Mouse (Mus musculus): ENCODE measurements around the gene Thoc6. TPM values are rescaled to one million over a fixed set of nuclear protein-coding genes. Genes with fewer than 3 reads are reported as not detected.

The Thoc6 gene
- polyA plus RNA-seq, 1 experiment from 2014 or later = 70.9 TPM

- 4% methylated on average over 3 of the region's 3 CpGs for WGBS
- peak overlapping the region; percentile 12; the same call in 1 of the 2 replicates for H3K4me3 ChIP-seq
- DNase-seq (ENCODE audit: low spot score) = peak; percentile 73
- peak overlapping the region; percentile 35; the same call in 1 of the 2 replicates for H3K27ac ChIP-seq (replicated peaks)
- H3K36me3 ChIP-seq (replicated peaks) = no peaks in the 10 kb centered on the region
- no peaks in the 10 kb centered on the region for H3K9me3 ChIP-seq
- peaks cover 54% of the 10 kb centered on the region for H3K4me1 ChIP-seq
- peaks cover 43% of the 10 kb centered on the region for H3K27me3 ChIP-seq (replicated peaks; ENCODE audit: low read depth, poor library complexity, severe bottlenecking)
These were observed 22.1 kb upstream of the Thoc6 start for GRCm38 (mm10) chr17:23695801-23696200.

DNA sequence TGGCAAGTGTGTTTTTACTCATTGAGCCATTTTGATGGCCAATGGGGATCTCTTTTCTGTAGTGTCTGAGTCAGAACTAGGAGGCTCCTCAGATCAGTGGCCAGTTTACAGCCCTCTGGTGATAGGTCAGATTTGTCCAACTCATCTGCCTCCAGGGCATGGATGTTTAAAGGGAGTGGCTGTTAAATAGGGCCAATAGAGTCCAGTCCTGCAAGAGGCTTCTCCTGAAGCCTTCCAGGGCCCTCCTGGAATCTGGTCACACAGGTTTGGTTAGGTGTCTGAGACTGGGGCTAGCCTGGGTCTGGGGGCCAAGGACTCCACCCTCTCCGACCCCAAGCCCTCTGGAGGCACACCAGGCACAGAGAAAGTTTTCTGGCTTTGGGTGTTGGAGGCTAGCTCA, 20.8 kb upstream of the Thoc6 start:
- WGBS = 65% methylated on average over 1 of the region's 1 CpGs
- H3K36me3 ChIP-seq (replicated peaks) = no peaks in the 10 kb centered on the region

DNA sequence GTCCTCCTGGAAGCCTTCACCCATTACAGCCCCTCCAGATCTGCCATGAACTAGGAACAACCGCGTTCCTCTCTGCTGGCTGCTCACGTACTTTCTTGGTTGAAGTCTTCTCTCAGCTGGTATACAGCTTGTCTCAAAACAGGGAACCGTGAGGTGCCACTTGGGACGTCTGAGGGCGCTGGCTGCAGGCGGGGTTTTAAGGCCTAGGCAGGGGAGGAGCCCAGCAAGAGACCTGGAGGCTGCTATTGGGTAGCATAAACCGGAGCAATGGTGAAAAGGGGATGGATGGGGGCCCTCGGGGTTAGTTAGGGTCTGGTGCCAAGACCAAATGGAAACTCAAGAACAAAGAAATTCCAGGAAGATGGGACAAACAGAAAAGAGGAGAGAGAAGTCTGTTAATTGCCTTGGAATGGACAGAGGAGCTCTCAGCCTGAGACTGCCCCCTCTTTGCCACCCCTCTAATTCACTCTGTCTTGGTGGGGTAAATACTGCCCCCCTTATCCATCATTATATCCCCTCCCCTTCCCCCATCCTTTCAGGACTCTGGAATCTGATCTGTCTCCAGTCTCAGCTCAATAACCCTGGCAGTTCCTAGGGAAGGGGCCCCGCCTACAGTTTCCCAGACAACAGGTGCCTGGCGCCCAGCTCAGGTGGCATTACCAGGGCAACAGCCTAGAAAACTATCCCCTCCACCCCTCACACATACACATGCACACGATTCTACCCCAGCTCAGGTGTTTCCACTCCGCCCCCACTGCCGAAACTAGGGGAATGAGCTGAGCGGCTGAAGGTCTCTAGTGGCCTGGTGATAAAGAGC, 10.4 kb upstream of the Thoc6 start, which contains the start of gene Cldn9:
Gene Cldn9, minus strand, starts transcription at position 171 of the 817 bp plus-strand sequence.
- peaks cover 44% of the 10 kb centered on the region for H3K4me1 ChIP-seq
- peak; percentile 55 for DNase-seq (ENCODE audit: low spot score)
- peak within 1 kb of the TSS; percentile 51 for H3K4me3 ChIP-seq
- 10% methylated on average over 15 of the region's 15 CpGs for WGBS
- no peaks in the 10 kb centered on the region for H3K36me3 ChIP-seq (replicated peaks)
- peaks cover 66% of the 10 kb centered on the region for H3K27me3 ChIP-seq (replicated peaks; ENCODE audit: low read depth, poor library complexity, severe bottlenecking)
- H3K27ac ChIP-seq (replicated peaks) = peak within 1 kb of the TSS; percentile 63
- no peaks in the 10 kb centered on the region for H3K9me3 ChIP-seq

More for the DNA sequence above, 20.8 kb upstream of the Thoc6 start:
- H3K27ac ChIP-seq (replicated peaks) = 0 out of 2 replicates have a peak overlapping the region, but pooled peaks have one; percentile 36
- H3K9me3 ChIP-seq = no peaks in the 10 kb centered on the region
- no peak overlapping the region for H3K4me3 ChIP-seq
- peak; percentile 22 for DNase-seq (ENCODE audit: low spot score)
- H3K4me1 ChIP-seq = peaks cover 46% of the 10 kb centered on the region
- H3K27me3 ChIP-seq (replicated peaks; ENCODE audit: low read depth, poor library complexity, severe bottlenecking) = peaks cover 30% of the 10 kb centered on the region

GRCm38 (mm10) chr17:23683226-23683625, 9.5 kb upstream of the Thoc6 start:
- 26% methylated on average over 15 of the region's 15 CpGs for WGBS
- Histone ChIP-seq H3K4me3 (peak overlapping the region; percentile 51), H3K4me1 (peaks cover 44% of the 10 kb centered on the region), H3K36me3 (replicated peaks) (no peaks in the 10 kb centered on the region), H3K27ac (replicated peaks) (peak overlapping the region; percentile 63), H3K9me3 (no peaks in the 10 kb centered on the region), H3K27me3 (replicated peaks; ENCODE audit: low read depth, poor library complexity, severe bottlenecking) (peaks cover 74% of the 10 kb centered on the region)
- DNase-seq (ENCODE audit: low spot score) = no peak

DNA sequence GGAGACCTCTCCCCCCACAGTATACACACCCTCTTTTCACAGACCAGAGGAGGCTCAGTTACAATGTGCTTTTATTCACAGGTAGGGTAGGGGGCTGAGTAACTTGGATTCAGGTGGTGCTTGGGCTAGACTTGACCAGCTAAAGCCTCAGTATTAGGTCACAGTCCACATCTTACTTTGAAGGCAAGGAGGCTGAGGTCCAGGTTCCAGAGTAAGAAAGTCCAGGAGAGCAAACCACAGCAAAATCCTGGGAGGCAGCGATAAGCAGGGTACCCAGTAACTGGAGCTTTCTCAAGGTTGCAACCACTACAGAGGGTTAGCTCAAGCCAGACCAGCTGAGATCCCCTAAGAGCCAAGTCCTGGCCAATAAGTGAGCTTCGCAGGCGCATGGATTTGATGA, 8.8 kb upstream of the Thoc6 start:
- WGBS = 64% methylated on average over 3 of the region's 3 CpGs
- no peaks in the 10 kb centered on the region for H3K36me3 ChIP-seq (replicated peaks)
- no peaks in the 10 kb centered on the region for H3K9me3 ChIP-seq
- H3K27ac ChIP-seq (replicated peaks) = peak overlapping the region; percentile 63; the same call in 1 of the 2 replicates
- H3K27me3 ChIP-seq (replicated peaks; ENCODE audit: low read depth, poor library complexity, severe bottlenecking) = peaks cover 81% of the 10 kb centered on the region
- DNase-seq (ENCODE audit: low spot score) = no peak
- peaks cover 47% of the 10 kb centered on the region for H3K4me1 ChIP-seq
- peak overlapping the region; percentile 51 for H3K4me3 ChIP-seq

DNA sequence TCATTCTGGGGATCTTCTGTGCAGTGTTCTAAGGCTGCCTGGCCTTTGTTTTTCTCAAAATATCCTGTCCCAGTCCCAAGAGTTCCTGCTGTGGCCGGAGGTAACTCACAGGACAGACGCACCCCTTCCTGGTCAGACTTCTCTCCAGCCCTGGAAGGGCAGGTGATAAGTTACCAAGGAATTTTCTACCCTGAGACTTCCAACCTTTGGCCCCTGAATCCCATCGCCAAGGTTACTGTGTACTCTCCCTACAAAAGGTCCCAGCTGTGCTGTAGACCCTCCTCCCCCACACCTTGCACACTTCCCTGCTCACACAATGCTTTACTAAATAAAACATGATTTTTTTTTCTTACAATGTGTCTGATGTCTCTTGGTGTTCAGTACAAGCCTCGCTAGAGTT, 8.4 kb upstream of the Thoc6 start:
- H3K9me3 ChIP-seq = no peaks in the 10 kb centered on the region
- 67% methylated on average over 4 of the region's 4 CpGs for WGBS
- no peak overlapping the region for H3K27ac ChIP-seq (replicated peaks)
- H3K4me1 ChIP-seq = peaks cover 52% of the 10 kb centered on the region
- H3K27me3 ChIP-seq (replicated peaks; ENCODE audit: low read depth, poor library complexity, severe bottlenecking) = peaks cover 85% of the 10 kb centered on the region
- no peaks in the 10 kb centered on the region for H3K36me3 ChIP-seq (replicated peaks)
- DNase-seq (ENCODE audit: low spot score) = no peak
- peak overlapping the region; percentile 51; the same call in 1 of the 2 replicates for H3K4me3 ChIP-seq

DNA sequence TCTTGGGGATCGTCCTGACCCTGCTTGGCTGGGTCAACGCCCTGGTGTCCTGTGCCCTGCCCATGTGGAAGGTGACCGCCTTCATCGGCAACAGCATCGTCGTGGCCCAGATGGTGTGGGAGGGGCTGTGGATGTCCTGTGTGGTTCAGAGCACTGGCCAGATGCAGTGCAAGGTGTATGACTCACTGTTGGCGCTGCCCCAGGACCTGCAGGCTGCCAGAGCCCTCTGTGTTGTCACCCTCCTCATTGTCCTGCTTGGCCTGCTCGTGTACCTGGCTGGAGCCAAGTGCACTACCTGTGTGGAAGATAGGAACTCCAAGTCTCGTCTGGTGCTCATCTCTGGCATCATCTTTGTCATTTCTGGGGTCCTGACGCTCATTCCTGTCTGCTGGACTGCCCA, 7.4 kb upstream of the Thoc6 start:
- WGBS = 77% methylated on average over 10 of the region's 10 CpGs
- H3K4me3 ChIP-seq = peak overlapping the region; percentile 51
- H3K4me1 ChIP-seq = peaks cover 62% of the 10 kb centered on the region
- no peaks in the 10 kb centered on the region for H3K9me3 ChIP-seq
- DNase-seq (ENCODE audit: low spot score) = no peak
- H3K27ac ChIP-seq (replicated peaks) = no peak overlapping the region
- H3K36me3 ChIP-seq (replicated peaks) = no peaks in the 10 kb centered on the region
- peaks cover 94% of the 10 kb centered on the region for H3K27me3 ChIP-seq (replicated peaks; ENCODE audit: low read depth, poor library complexity, severe bottlenecking)

DNA sequence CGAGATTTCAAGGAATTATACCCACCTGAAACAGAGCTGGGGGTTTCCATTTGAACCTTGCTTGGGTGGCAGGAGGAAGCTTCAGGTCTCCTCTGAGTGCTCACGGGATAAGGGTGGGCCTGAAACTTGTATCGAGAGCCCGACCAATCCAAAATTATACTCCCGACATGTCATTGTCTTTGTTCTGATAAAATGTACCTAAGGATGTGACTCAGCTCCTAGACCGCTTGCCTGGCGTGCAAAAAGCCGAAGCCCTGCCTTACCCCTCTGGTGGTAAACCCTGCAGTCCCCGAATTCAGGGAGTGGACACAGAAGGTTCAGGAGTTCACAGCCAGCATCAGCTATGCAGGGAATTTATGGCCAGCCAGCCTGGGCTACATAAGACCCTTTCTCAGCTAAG, 6.7 kb upstream of the Thoc6 start:
- peak overlapping the region; percentile 51 for H3K4me3 ChIP-seq
- no peaks in the 10 kb centered on the region for H3K9me3 ChIP-seq
- H3K4me1 ChIP-seq = peaks cover 69% of the 10 kb centered on the region

GRCm38 (mm10) chr17:23679127-23679835, 5.6 kb upstream of the Thoc6 start, which contains the start of gene Cldn6:
Cldn6 (plus strand) TSS chr17:23679249.
- Histone ChIP-seq H3K4me3 (peak within 1 kb of the TSS; percentile 51), H3K27me3 (replicated peaks; ENCODE audit: low read depth, poor library complexity, severe bottlenecking) (peaks cover 98% of the 10 kb centered on the region), H3K4me1 (peaks cover 73% of the 10 kb centered on the region), H3K9me3 (no peaks in the 10 kb centered on the region), H3K27ac (replicated peaks) (peak within 1 kb of the TSS; percentile 67), H3K36me3 (replicated peaks) (no peaks in the 10 kb centered on the region)
- peak; percentile 57 for DNase-seq (ENCODE audit: low spot score)
- 3% methylated on average over 38 of the region's 38 CpGs for WGBS

More for the DNA sequence above, 6.7 kb upstream of the Thoc6 start:
- Histone ChIP-seq H3K36me3 (replicated peaks) (no peaks in the 10 kb centered on the region), H3K27me3 (replicated peaks; ENCODE audit: low read depth, poor library complexity, severe bottlenecking) (peaks cover 98% of the 10 kb centered on the region), H3K27ac (replicated peaks) (peak overlapping the region; percentile 67; the same call in 1 of the 2 replicates)
- DNase-seq (ENCODE audit: low spot score) = no peak
- 74% methylated on average over 9 of the region's 9 CpGs for WGBS

- under 1% methylated on average over 34 of the region's 34 CpGs for whole genome bisulfite sequencing
- DNase-seq (ENCODE audit: low spot score) = peak; percentile 91
- no peaks in the 10 kb centered on the region for H3K9me3 ChIP-seq
- H3K36me3 ChIP-seq (replicated peaks) = no peaks in the 10 kb centered on the region
- peaks cover 69% of the 10 kb centered on the region for H3K4me1 ChIP-seq
- H3K27me3 ChIP-seq (replicated peaks; ENCODE audit: low read depth, poor library complexity, severe bottlenecking) = peaks cover 79% of the 10 kb centered on the region
- peak within 1 kb of the TSS; percentile 58 for H3K27ac ChIP-seq (replicated peaks)
- peak within 1 kb of the TSS; percentile 71 for H3K4me3 ChIP-seq
These were observed 3.6 kb upstream of the Thoc6 start, which contains the start of gene Tnfrsf12a for GRCm38 (mm10) chr17:23677236-23677679. Tnfrsf12a (minus strand) TSS chr17:23677468.

- peak; percentile 60 for DNase-seq (ENCODE audit: low spot score)
- H3K36me3 ChIP-seq (replicated peaks) = no peaks in the 10 kb centered on the region
- H3K9me3 ChIP-seq = no peaks in the 10 kb centered on the region
- WGBS = under 1% methylated on average over 37 of the region's 37 CpGs
- H3K27me3 ChIP-seq (replicated peaks; ENCODE audit: low read depth, poor library complexity, severe bottlenecking) = peaks cover 72% of the 10 kb centered on the region
- H3K27ac ChIP-seq (replicated peaks) = peak overlapping the region; percentile 58
- peaks cover 66% of the 10 kb centered on the region for H3K4me1 ChIP-seq
- peak overlapping the region; percentile 71 for H3K4me3 ChIP-seq
These were observed 2.9 kb upstream of the Thoc6 start for GRCm38 (mm10) chr17:23676473-23677031.
